Mouse (Mus musculus) heart, embryonic 12.5 days (tissue): ENCODE data around the gene Hist1h2bc. TPM values are rescaled to one million over a fixed set of nuclear protein-coding genes. Genes with fewer than 3 reads are reported as not detected.

Source experiments
- ATAC-seq: fragments of 200-750 bp; cut with Nextera tagmentation; 2 replicates; pipeline ENCODE4 v1.8.0; 2017; ENCODE audit warnings: moderate TSS enrichment, moderate library complexity; ENCODE audit not compliant: insufficient number of reproducible peaks, low FRiP score
- H3K27ac ChIP-seq: fragments of 300-500 bp; sonication (generic); 2 replicates; pipeline ENCODE4 v1.5.1; 2016; ENCODE audit warnings: mild to moderate bottlenecking, moderate library complexity; ENCODE audit not compliant: poor library complexity, severe bottlenecking
- H3K27me3 ChIP-seq: fragments of 300-500 bp; sonication (generic); replicated peaks from 2 replicates; pipeline ENCODE4 v1.6.1; 2016; ENCODE audit warnings: mild to moderate bottlenecking, moderate library complexity
- H3K36me3 ChIP-seq: fragments of 300-500 bp; sonication (generic); 2 replicates; pipeline ENCODE4 v1.6.1; 2016; ENCODE audit warnings: mild to moderate bottlenecking, moderate library complexity
- H3K4me1 ChIP-seq: fragments of 300-500 bp; sonication (generic); replicated peaks from 2 replicates; pipeline ENCODE4 v1.6.1; 2016; ENCODE audit warnings: mild to moderate bottlenecking
- H3K4me2 ChIP-seq: fragments of 300-500 bp; sonication (generic); 2 replicates; pipeline ENCODE4 v1.6.1; 2016; ENCODE audit warnings: mild to moderate bottlenecking, moderate library complexity
- H3K4me3 ChIP-seq: fragments of 300-500 bp; sonication (generic); 2 replicates; pipeline ENCODE4 v1.5.1; 2016; ENCODE audit warnings: mild to moderate bottlenecking
- H3K9ac ChIP-seq: fragments of 300-500 bp; sonication (generic); 2 replicates; pipeline ENCODE4 v1.6.1; 2016; ENCODE audit warnings: mild to moderate bottlenecking, moderate library complexity
- H3K9me3 ChIP-seq: fragments of 300-500 bp; sonication (generic); replicated peaks from 2 replicates; pipeline ENCODE4 v1.6.1; 2016; ENCODE audit warnings: mild to moderate bottlenecking, moderate library complexity
- WGBS: fragments of 180-500 bp; shearing (Covaris S2); methylation state at CpG from one replicate; pipeline ENCODE4 v1.1.7; 2016; 5-methylcytosine and 5-hydroxymethylcytosine counted together
- polyA plus RNA-seq: library from polyadenylated mRNA; unstranded; fragments of >200 nt; fragmentation: Nextera tagmentation; extraction: Ambion mirVana; gene quantifications from 2 replicates; pipeline ENCODE4 v1.2.1, GENCODE M21; 2016

The Hist1h2bc gene
- polyA plus RNA-seq, 1 experiment from 2014 or later, result 43.6 TPM

- no peak for ATAC-seq
- Histone ChIP-seq H3K27ac (no peak overlapping the region), H3K27me3 (no peaks in the 10 kb centered on the region), H3K36me3 (no peaks in the 10 kb centered on the region), H3K9me3 (no peaks in the 10 kb centered on the region), H3K9ac (no peak overlapping the region), H3K4me1 (peaks cover 9% of the 10 kb centered on the region), H3K4me2 (no peak overlapping the region), H3K4me3 (no peak overlapping the region)
- 89% methylated on average over 7 of the region's 7 CpGs for WGBS
Observed at GRCm38 (mm10) chr13:23687907-23688306, 3.9 kb downstream of the Hist1h2bc start.

GRCm38 (mm10) chr13:23688956-23689355 lies 5.0 kb downstream of the Hist1h2bc start:
- Histone ChIP-seq H3K9me3 (no peaks in the 10 kb centered on the region), H3K27me3 (no peaks in the 10 kb centered on the region), H3K4me3 (no peak overlapping the region), H3K9ac (no peak overlapping the region), H3K36me3 (no peaks in the 10 kb centered on the region), H3K4me2 (no peak overlapping the region), H3K4me1 (peaks cover 8% of the 10 kb centered on the region; the same call in 1 of the 2 replicates), H3K27ac (no peak overlapping the region)
- no peak for ATAC-seq
- 93% methylated on average over 2 of the region's 2 CpGs for WGBS

- no peak overlapping the region for H3K27ac ChIP-seq
- H3K27me3 ChIP-seq, result no peaks in the 10 kb centered on the region
- WGBS, result 40% methylated on average over 2 of the region's 2 CpGs
- no peaks in the 10 kb centered on the region for H3K9me3 ChIP-seq
- no peak for ATAC-seq
- H3K4me2 ChIP-seq, result no peak overlapping the region
- H3K4me3 ChIP-seq, result no peak overlapping the region
- H3K9ac ChIP-seq, result no peak overlapping the region
- H3K4me1 ChIP-seq, result peaks cover 8% of the 10 kb centered on the region; the same call in 1 of the 2 replicates
- H3K36me3 ChIP-seq, result no peaks in the 10 kb centered on the region
Observed at GRCm38 (mm10) chr13:23689459-23689858, 5.5 kb downstream of the Hist1h2bc start.

- H3K4me2 ChIP-seq, result no peak overlapping the region
- H3K9ac ChIP-seq, result no peak overlapping the region
- WGBS, result 80% methylated on average over 6 of the region's 6 CpGs
- no peak for ATAC-seq
- H3K9me3 ChIP-seq, result no peaks in the 10 kb centered on the region
- no peaks in the 10 kb centered on the region for H3K36me3 ChIP-seq
- peaks cover 13% of the 10 kb centered on the region for H3K4me1 ChIP-seq
- no peak overlapping the region for H3K4me3 ChIP-seq
- H3K27me3 ChIP-seq, result no peaks in the 10 kb centered on the region
- H3K27ac ChIP-seq, result no peak overlapping the region
Observed at GRCm38 (mm10) chr13:23693856-23694440, 9.9 kb downstream of the Hist1h2bc start.

GRCm38 (mm10) chr13:23694956-23695355 lies 11.0 kb downstream of the Hist1h2bc start:
- Histone ChIP-seq H3K4me2 (no peak overlapping the region), H3K27me3 (no peaks in the 10 kb centered on the region), H3K9ac (no peak overlapping the region), H3K36me3 (no peaks in the 10 kb centered on the region), H3K27ac (no peak overlapping the region), H3K4me1 (peaks cover 15% of the 10 kb centered on the region), H3K9me3 (no peaks in the 10 kb centered on the region), H3K4me3 (no peak overlapping the region)
- ATAC-seq, result no peak
- 89% methylated on average over 9 of the region's 9 CpGs for WGBS

GRCm38 (mm10) chr13:23695514-23695913 lies 11.5 kb downstream of the Hist1h2bc start, which contains the start of gene Hist1h1t:
TSS of gene Hist1h1t (plus strand) at chr13:23695814.
- ATAC-seq, result no peak
- Histone ChIP-seq H3K4me3 (no peak within 1 kb of the TSS), H3K27ac (no peak within 1 kb of the TSS), H3K27me3 (no peaks in the 10 kb centered on the region), H3K4me2 (peak within 1 kb of the TSS; percentile 38), H3K36me3 (no peaks in the 10 kb centered on the region), H3K4me1 (peaks cover 14% of the 10 kb centered on the region), H3K9ac (no peak within 1 kb of the TSS), H3K9me3 (no peaks in the 10 kb centered on the region)
- 45% methylated on average over 12 of the region's 13 CpGs for WGBS

GRCm38 (mm10) chr13:23696061-23696474 lies 12.1 kb downstream of the Hist1h2bc start:
- peaks cover 13% of the 10 kb centered on the region for H3K4me1 ChIP-seq
- H3K4me2 ChIP-seq, result peak overlapping the region; percentile 38
- H3K27ac ChIP-seq, result no peak overlapping the region
- no peak overlapping the region for H3K4me3 ChIP-seq
- WGBS, result 51% methylated on average over 15 of the region's 15 CpGs
- ATAC-seq, result no peak
- no peaks in the 10 kb centered on the region for H3K9me3 ChIP-seq
- no peak overlapping the region for H3K9ac ChIP-seq
- H3K36me3 ChIP-seq, result no peaks in the 10 kb centered on the region
- no peaks in the 10 kb centered on the region for H3K27me3 ChIP-seq

GRCm38 (mm10) chr13:23697491-23698299 lies 13.7 kb downstream of the Hist1h2bc start:
- WGBS, result under 1% methylated on average over 30 of the region's 32 CpGs
- ATAC-seq, result peak; percentile 22; the same call in 1 of the 2 replicates
- Histone ChIP-seq H3K27ac (peak overlapping the region; percentile 87), H3K36me3 (no peaks in the 10 kb centered on the region), H3K4me1 (peaks cover 13% of the 10 kb centered on the region), H3K9me3 (no peaks in the 10 kb centered on the region), H3K9ac (peak overlapping the region; percentile 81), H3K27me3 (no peaks in the 10 kb centered on the region), H3K4me3 (peak overlapping the region; percentile 52), H3K4me2 (peak overlapping the region; percentile 85)

- Histone ChIP-seq H3K36me3 (no peaks in the 10 kb centered on the region), H3K4me2 (peak within 1 kb of the TSS; percentile 85), H3K4me3 (peak within 1 kb of the TSS; percentile 52), H3K27ac (peak within 1 kb of the TSS; percentile 87), H3K27me3 (0 out of 2 replicates have a peak, but pooled peaks cover 2% of the 10 kb centered on the region), H3K4me1 (peaks cover 13% of the 10 kb centered on the region), H3K9me3 (no peaks in the 10 kb centered on the region), H3K9ac (peak within 1 kb of the TSS; percentile 81)
- peak; percentile 93 for ATAC-seq
- WGBS, result under 1% methylated on average over 22 of the region's 22 CpGs
Observed at GRCm38 (mm10) chr13:23698300-23698693, 14.3 kb downstream of the Hist1h2bc start, which contains the start of gene Hist1h4c. TSS of gene Hist1h4c (minus strand) at chr13:23698454.

- Histone ChIP-seq H3K27ac (peak overlapping the region; percentile 38; the same call in 1 of the 2 replicates), H3K36me3 (no peaks in the 10 kb centered on the region), H3K9me3 (no peaks in the 10 kb centered on the region), H3K4me1 (peaks cover 13% of the 10 kb centered on the region), H3K27me3 (0 out of 2 replicates have a peak, but pooled peaks cover 3% of the 10 kb centered on the region), H3K4me2 (no peak overlapping the region), H3K9ac (no peak overlapping the region), H3K4me3 (no peak overlapping the region)
- 68% methylated on average over 6 of the region's 6 CpGs for whole genome bisulfite sequencing
- no peak for ATAC-seq
Observed at GRCm38 (mm10) chr13:23698996-23699395, 15.0 kb downstream of the Hist1h2bc start.

- 60% methylated on average over 3 of the region's 3 CpGs for whole genome bisulfite sequencing
- no peak overlapping the region for H3K4me3 ChIP-seq
Observed at GRCm38 (mm10) chr13:23699767-23700166, 15.8 kb downstream of the Hist1h2bc start.

More at GRCm38 (mm10) chr13:23699767-23700166, 15.8 kb downstream of the Hist1h2bc start:
- Histone ChIP-seq H3K9me3 (no peaks in the 10 kb centered on the region), H3K27me3 (0 out of 2 replicates have a peak, but pooled peaks cover 3% of the 10 kb centered on the region), H3K9ac (no peak overlapping the region), H3K36me3 (no peaks in the 10 kb centered on the region), H3K4me1 (peaks cover 13% of the 10 kb centered on the region), H3K4me2 (no peak overlapping the region), H3K27ac (no peak overlapping the region)
- ATAC-seq, result no peak
